Mouse (Mus musculus) pancreas, adult 10 weeks (tissue): ENCODE data around the gene Gon4l. TPM values are rescaled to one million over a fixed set of nuclear protein-coding genes. Genes with fewer than 3 reads are reported as not detected.

ENCODE experiments used
- polyA plus RNA-seq: library from polyadenylated mRNA; stranded (reverse); fragments of 350-450 nt; fragmentation: Illumina TruSeq; extraction: RNeasy Lipid Tissue Mini Kit (QIAGEN cat#74804); gene quantifications from one replicate; pipeline ENCODE4 v1.2.3, GENCODE M21; 2015; ENCODE audit warnings: low read depth, low replicate concordance; ENCODE audit not compliant: insufficient read depth

Gon4l gene
- polyA plus RNA-seq, result 7.9 TPM

DNA sequence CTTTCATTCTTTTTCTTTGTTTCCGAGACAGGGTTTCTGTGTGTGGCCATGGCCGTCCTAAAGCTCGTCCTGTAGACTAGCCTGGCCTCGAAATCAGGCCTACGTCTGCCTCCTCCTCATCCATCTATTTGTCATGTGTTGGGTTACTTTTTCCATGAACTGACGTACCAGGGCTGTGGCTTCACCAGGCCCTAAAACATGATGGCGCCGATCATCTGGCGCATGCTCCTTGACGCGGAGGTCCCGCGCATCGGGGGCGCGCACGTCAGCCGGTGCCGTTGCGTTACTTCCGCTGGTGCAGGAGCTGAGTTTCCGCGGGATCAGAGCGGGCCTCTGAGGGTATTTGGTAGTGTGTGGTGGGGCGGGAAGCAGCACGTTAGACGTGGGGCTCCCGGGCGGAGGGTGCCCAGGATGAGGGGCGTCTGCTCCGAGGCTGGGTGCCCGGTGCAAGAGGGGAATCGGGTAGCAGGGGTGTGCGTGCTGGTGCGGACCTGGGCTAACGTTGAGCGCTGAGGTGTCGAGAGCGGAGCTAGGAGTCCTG lies at the start of gene Gon4l:
Gene Gon4l (plus strand): TSS at position 281 of the 541 bp plus-strand sequence.

DNA sequence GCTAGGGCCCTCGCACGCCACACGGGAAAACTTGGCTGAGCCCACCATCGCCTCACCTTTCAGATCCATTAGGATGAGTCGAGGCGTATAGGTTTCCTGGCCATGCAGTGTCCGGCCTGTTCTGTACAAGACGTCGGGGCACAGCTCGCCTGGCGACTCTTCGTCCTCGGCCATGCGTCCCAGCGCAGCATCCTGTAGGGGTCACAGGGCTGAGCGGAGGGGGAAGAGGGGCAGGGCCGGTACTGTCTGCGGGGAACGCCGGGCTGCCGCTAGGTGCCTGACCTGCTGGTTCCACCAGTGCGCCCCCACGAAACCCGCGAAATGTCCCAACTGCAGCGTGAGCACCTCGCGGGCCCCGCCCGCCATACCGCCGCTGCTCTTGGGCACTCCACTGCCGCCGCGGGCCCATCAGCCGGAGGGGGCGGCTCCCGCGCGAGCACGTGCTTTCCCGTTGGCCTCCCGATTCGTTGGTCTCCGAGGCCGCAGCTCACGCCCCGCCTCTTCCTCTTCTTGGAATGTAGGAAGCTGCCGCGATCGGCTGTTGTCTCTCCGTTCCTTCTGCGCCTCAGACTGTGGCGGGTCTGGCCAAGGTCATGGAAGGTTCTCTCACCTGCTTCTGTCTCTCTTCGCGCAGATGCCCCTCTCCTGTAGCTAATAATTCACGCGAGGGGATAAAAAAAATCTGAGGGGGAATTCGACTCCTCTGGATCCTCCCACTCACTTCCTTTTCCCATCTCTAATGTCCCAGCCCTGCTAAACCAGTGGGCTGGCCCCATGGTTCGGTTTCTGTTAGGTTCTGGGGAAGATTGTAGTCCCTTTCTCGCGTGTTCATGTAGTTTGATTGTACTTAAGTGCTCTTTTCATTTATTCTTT lies 78.7 kb downstream of the Gon4l start, which contains the start of gene Msto1:
Gene Msto1 (minus strand): TSS at position 489 of the 873 bp plus-strand sequence.

DNA sequence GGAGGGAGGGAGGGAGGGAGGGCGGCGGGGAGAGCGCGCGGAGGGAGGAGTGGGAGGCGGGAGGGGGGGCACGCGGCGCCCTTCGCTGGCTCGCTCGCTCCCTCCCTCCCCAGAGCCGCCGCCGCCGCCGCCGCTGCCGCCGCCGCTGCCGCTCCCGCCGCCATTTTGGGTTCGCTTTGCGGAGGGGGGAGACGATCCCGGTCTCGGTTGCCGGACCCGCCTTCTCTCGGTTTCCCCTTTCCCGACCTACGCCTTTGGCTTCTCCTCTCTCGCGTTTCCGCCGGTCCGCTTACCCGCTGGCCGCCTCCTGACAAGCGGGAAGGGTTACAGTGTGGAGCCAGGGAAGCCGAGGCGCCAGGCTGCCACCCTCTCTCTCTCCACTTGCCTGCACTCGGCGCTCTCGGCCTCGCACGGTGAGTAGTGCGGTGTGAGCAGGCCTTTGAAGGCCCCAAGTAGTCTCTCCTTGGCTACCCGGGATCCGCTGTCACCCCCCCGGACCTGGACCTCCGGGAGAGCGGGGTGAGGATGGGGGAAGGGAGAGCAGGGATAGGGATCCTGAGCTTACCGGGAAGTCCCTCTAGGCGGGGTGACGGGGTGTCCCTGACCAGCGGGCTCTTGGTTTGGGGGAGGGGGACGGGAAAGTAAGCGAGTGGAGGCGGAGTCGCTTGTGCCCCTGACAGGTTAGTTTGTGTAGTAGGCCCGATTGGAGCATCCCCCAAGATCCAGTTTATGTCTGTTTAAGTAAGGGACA lies 115.7 kb downstream of the Gon4l start, which contains the start of the genes Ash1l and Dap3:
Gene Ash1l (plus strand): TSS at position 47 of the 751 bp plus-strand sequence.
Gene Dap3 (minus strand): TSS at position 606 of the 751 bp plus-strand sequence.

Other genes starting within 250 kb of the Gon4l start
- gene Arhgef2, start 229.3 kb upstream of the Gon4l start, polyA plus RNA-seq, result 23.6 TPM
- gene Rxfp4, start 182.1 kb upstream of the Gon4l start, polyA plus RNA-seq, result not detected
- gene Khdc4, start 149.4 kb upstream of the Gon4l start, polyA plus RNA-seq, result 16.3 TPM
- gene Rit1, start 118.4 kb upstream of the Gon4l start, polyA plus RNA-seq, result 10.9 TPM
- 3.0 TPM for gene Syt11, start 60.1 kb upstream of the Gon4l start, polyA plus RNA-seq
- gene Msto1, start 78.8 kb downstream of the Gon4l start, polyA plus RNA-seq, result 4.3 TPM
- gene Ash1l, start 115.4 kb downstream of the Gon4l start, polyA plus RNA-seq, result 5.7 TPM
- gene Dap3, start 116.0 kb downstream of the Gon4l start, polyA plus RNA-seq, result 30.1 TPM